Mouse (Mus musculus) liver, embryonic 15.5 days (tissue): ENCODE results near the gene Gm20822. TPM values are rescaled to one million over a fixed set of nuclear protein-coding genes. Genes with fewer than 3 reads are reported as not detected.
"Not testable (repeated sequence)": the region's sequence is repeated elsewhere in the genome, so short reads cannot be mapped to it uniquely, and the experiment has no call there.

Experiments
- ATAC-seq: fragments of 200-750 bp; cut with Nextera tagmentation; 2 replicates; pipeline ENCODE4 v1.8.0; 2017; ENCODE audit warnings: moderate number of reproducible peaks, mild to moderate bottlenecking, moderate library complexity; ENCODE audit not compliant: insufficient read depth
- H3K27ac ChIP-seq: fragments of 300-500 bp; sonication (generic); replicated peaks from 2 replicates; pipeline ENCODE4 v1.5.1; 2015; ENCODE audit warnings: mild to moderate bottlenecking, inconsistent platforms
- H3K27me3 ChIP-seq: fragments of 300-500 bp; sonication (generic); 2 replicates; pipeline ENCODE4 v1.6.1; 2015; ENCODE audit warnings: mild to moderate bottlenecking, inconsistent platforms
- H3K36me3 ChIP-seq: fragments of 300-500 bp; sonication (generic); replicated peaks from 2 replicates; pipeline ENCODE4 v1.6.1; 2015; ENCODE audit warnings: moderate library complexity, mild to moderate bottlenecking, inconsistent platforms
- H3K4me1 ChIP-seq: fragments of 300-500 bp; sonication (generic); replicated peaks from 2 replicates; pipeline ENCODE4 v1.6.1; 2015; ENCODE audit warnings: inconsistent platforms
- H3K4me2 ChIP-seq: fragments of 300-500 bp; sonication (generic); 2 replicates; pipeline ENCODE4 v1.6.1; 2015; ENCODE audit warnings: moderate library complexity, mild to moderate bottlenecking, inconsistent platforms
- H3K4me3 ChIP-seq: fragments of 300-500 bp; sonication (generic); replicated peaks from 2 replicates; pipeline ENCODE4 v1.5.1; 2015; ENCODE audit warnings: mild to moderate bottlenecking, inconsistent platforms
- H3K9ac ChIP-seq: fragments of 300-500 bp; sonication (generic); 2 replicates; pipeline ENCODE4 v1.6.1; 2015; ENCODE audit warnings: moderate library complexity, mild to moderate bottlenecking, inconsistent platforms
- H3K9me3 ChIP-seq: fragments of 300-500 bp; sonication (generic); replicated peaks from 2 replicates; pipeline ENCODE4 v1.6.1; 2016; ENCODE audit warnings: inconsistent platforms
- WGBS: fragments of 180-500 bp; shearing (Covaris S2); methylation state at CpG from one replicate; pipeline ENCODE4 v1.1.7; 2015; ENCODE audit warnings: mixed read lengths; ENCODE audit not compliant: insufficient replicate concordance; 5-methylcytosine and 5-hydroxymethylcytosine counted together
- polyA plus RNA-seq: library from polyadenylated mRNA; unstranded; fragments of >200 nt; fragmentation: Nextera tagmentation; extraction: Ambion mirVana; gene quantifications from 2 replicates; pipeline ENCODE4 v1.2.1, GENCODE M21; 2015

Gm20822 gene
- polyA plus RNA-seq, result not detected in 2 replicates

GRCm38 (mm10) chrY:15884671-15885070, at the start of gene Gm20822:
Gm20822 (minus strand) TSS chrY:15884771.
- not testable (repeated sequence) for H3K9ac ChIP-seq, H3K9me3 ChIP-seq, H3K4me1 ChIP-seq, H3K27me3 ChIP-seq, ATAC-seq, H3K4me3 ChIP-seq, H3K4me2 ChIP-seq, H3K36me3 ChIP-seq, H3K27ac ChIP-seq
- no CpG with 5 or more reads among the region's 3 CpGs for whole genome bisulfite sequencing
